Mouse (Mus musculus) kidney, adult 2 months (tissue): Measurements from ENCODE around the gene Antxrl. TPM values are rescaled to one million over a fixed set of nuclear protein-coding genes. Genes with fewer than 3 reads are reported as not detected.

Experiments used
- DNase-seq: peaks from one replicate; pipeline ENCODE4 v3.0.0; 2021
- H3K27ac ChIP-seq: fragments of 200-500 bp; 2 replicates; pipeline ENCODE4 v1.5.1; 2012; ENCODE audit warnings: low read depth, low read length, control low read depth, inconsistent platforms; ENCODE audit not compliant: insufficient read depth
- H3K27me3 ChIP-seq: fragments of 200-500 bp; replicated peaks from 2 replicates; pipeline ENCODE4 v1.6.1; 2012; ENCODE audit warnings: mild to moderate bottlenecking, moderate library complexity, low read length, inconsistent platforms; ENCODE audit not compliant: control insufficient read depth, insufficient read depth
- H3K36me3 ChIP-seq: fragments of 200-500 bp; 2 replicates; pipeline ENCODE4 v1.6.1; 2012; ENCODE audit warnings: mild to moderate bottlenecking, moderate library complexity, low read length, inconsistent platforms; ENCODE audit not compliant: control insufficient read depth, insufficient read depth
- H3K4me1 ChIP-seq: fragments of 200-500 bp; 2 replicates; pipeline ENCODE4 v1.6.1; 2011; ENCODE audit warnings: low read length; ENCODE audit not compliant: control insufficient read depth, insufficient read depth
- H3K4me3 ChIP-seq: fragments of 200-500 bp; 2 replicates; pipeline ENCODE4 v1.5.1; 2011; ENCODE audit warnings: mild to moderate bottlenecking, low read depth, low read length, control low read depth; ENCODE audit not compliant: insufficient read depth
- CTCF ChIP-seq: fragments of 200-500 bp; conservative IDR thresholded peaks from 2 replicates; pipeline ENCODE4 v1.5.1; 2011; ENCODE audit warnings: low read depth, mild to moderate bottlenecking, control low read depth, low read length, moderate library complexity, mixed read lengths; ENCODE audit not compliant: insufficient read depth, insufficient read length
- POLR2A ChIP-seq: fragments of 200-500 bp; IDR thresholded peaks from one replicate; pipeline ENCODE4 v1.6.1; 2011; ENCODE audit warnings: low read depth, low read length, control low read depth
- WGBS: fragments of 180-500 bp; shearing (Covaris S2); methylation state at CpG from one replicate; pipeline ENCODE4 v1.1.7; 2018; 5-methylcytosine and 5-hydroxymethylcytosine counted together
- polyA plus RNA-seq: library from polyadenylated mRNA; depleted of rRNA; stranded (reverse); fragments of >200 nt; gene quantifications from 2 replicates; pipeline ENCODE4 v1.2.3, GENCODE M21; 2012

Antxrl gene
- polyA plus RNA-seq, 1 experiment = not detected

DNA sequence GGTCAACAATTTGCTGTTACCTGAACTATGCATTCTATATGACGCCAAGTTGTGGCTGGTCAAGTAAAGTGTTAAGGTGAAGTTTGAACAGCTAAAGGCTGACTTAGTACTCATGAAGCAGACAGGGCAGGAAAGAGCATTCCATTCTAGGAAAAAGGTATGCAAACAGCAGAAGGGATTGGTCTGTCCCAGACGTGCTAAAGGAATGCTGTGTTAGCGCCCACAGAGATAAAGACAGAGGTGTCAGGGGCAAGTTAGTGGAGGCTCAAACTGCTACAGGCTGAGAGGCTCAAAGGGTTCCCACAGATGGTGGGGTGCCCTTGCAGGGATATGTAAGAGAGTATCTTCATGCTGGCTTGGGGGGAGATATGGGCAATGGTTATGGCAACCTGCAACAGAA, 51.3 kb downstream of the Antxrl start:
- H3K27me3 ChIP-seq = no peaks in the 10 kb centered on the region
- WGBS = 80% methylated on average over 3 of the region's 3 CpGs
- no peak overlapping the region for H3K4me3 ChIP-seq
- no peaks in the 10 kb centered on the region for H3K36me3 ChIP-seq
- DNase-seq = no peak
- H3K27ac ChIP-seq = no peak overlapping the region
- no peaks in the 10 kb centered on the region for H3K4me1 ChIP-seq
- TF ChIP-seq POLR2A (no peak), CTCF (no peak)

DNA sequence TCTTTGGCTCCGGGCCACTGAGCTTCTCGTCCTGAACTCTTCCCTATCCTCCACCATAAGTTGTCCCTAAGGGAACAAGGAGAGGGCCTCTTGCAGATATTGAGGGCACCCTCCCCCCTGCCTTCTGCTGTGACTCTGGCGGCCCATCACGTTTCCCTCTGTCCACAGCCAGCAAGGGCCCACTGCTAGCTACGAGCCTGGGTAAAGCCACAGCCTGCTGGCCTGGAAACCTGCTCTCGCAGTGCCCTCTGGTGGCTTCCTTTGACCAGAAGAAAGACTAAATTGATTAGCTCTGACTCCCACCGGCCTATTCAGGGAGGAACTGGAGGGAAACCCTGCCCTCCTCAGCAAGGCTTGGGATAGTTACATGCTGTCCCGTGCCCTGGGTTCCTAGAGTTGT, 52.4 kb downstream of the Antxrl start:
- Histone ChIP-seq H3K36me3 (no peaks in the 10 kb centered on the region), H3K4me3 (no peak overlapping the region), H3K27me3 (no peaks in the 10 kb centered on the region), H3K27ac (no peak overlapping the region), H3K4me1 (no peaks in the 10 kb centered on the region)
- WGBS = 22% methylated on average over 8 of the region's 8 CpGs
- DNase-seq = peak; percentile 73
- TF ChIP-seq CTCF (peak; percentile 76), POLR2A (no peak)

GRCm38 (mm10) chr14:34106389-34107062, 54.0 kb downstream of the Antxrl start:
- TF ChIP-seq POLR2A (no peak), CTCF (peak; percentile 55)
- 64% methylated on average over 12 of the region's 12 CpGs for WGBS
- Histone ChIP-seq H3K27me3 (no peaks in the 10 kb centered on the region), H3K4me1 (no peaks in the 10 kb centered on the region), H3K27ac (no peak overlapping the region), H3K36me3 (no peaks in the 10 kb centered on the region), H3K4me3 (no peak overlapping the region)
- peak; percentile 31 for DNase-seq

DNA sequence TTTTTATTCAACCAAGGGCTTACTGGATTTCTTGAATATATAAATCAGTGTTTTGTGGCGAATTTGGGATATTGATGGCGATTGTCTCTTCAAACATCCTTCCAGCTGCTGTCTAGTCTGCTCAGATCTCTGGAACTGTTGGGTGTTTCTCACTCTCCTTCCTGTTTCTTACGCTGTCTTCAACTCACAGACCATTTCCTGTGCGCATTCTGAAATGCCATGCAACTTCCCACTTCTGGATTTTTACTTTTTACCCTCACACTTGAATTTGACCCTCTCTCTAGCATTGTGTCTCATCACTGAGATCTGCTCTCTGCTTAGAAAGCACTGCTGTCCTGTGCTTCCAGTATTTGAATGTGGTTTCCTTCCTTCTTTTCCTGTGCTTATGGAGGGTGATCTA, 55.1 kb downstream of the Antxrl start:
- H3K27ac ChIP-seq = no peak overlapping the region
- DNase-seq = no peak
- H3K36me3 ChIP-seq = no peaks in the 10 kb centered on the region
- no peaks in the 10 kb centered on the region for H3K27me3 ChIP-seq
- H3K4me3 ChIP-seq = no peak overlapping the region
- 53% methylated on average over 4 of the region's 4 CpGs for WGBS
- H3K4me1 ChIP-seq = no peaks in the 10 kb centered on the region
- TF ChIP-seq CTCF = no peak
- no peak for TF ChIP-seq POLR2A

DNA sequence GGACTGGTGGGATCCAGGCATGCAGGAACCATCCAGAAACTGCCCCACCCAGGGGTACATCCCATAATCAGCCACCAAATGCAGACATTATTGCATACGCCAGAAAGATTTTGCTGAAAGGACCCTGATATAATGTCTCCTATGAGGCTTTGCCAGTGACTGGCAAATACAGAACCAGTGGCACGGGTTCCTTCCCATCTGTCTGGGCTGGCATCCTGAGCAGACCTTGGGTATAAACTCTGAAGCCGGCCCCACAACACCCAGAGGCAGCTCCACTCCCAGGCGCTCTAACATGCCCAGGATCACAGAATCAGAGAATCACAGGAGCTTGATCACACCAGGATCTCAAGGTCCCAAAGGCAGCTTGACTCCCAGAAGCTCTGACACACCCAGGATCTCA, 61.8 kb downstream of the Antxrl start:
- WGBS = 95% methylated on average over 4 of the region's 4 CpGs
- Histone ChIP-seq H3K27ac (no peak overlapping the region), H3K4me3 (no peak overlapping the region), H3K36me3 (no peaks in the 10 kb centered on the region), H3K27me3 (no peaks in the 10 kb centered on the region), H3K4me1 (no peaks in the 10 kb centered on the region)
- no peak for DNase-seq
- TF ChIP-seq POLR2A (no peak), CTCF (no peak)

DNA sequence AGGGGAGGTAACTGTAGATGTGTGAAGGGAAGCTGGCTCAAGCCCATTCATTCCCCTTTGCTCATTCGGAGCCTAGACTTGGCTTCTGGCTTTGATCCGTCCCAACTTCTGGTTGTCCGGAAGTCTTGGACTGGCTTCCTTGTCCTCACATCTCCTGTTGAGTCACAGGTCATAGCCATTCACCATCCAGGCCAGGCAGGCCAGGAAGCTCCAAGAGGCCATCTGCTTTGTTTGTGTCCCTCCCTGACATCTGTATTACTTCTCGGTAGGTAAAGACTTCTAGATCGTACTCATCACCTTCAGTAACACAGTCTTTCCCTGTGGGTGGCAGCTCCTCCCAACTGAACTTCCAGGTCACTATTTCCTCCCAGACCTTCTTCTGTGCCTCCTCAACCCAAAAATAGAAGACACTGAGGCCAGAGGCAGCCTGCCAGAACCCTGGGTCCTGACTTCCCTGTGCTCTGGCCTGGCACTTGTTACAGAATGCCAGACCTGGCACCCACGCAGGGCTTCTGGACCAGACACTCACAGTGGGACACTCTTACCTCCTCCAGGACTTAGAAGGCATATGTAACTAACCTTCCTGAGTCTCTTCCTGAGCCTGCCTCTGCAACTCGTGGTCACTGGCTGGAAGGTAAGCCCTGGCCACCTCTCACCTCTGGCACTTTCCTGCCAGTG, 66.7 kb downstream of the Antxrl start:
- WGBS = 44% methylated on average over 7 of the region's 7 CpGs

More for the DNA sequence above, 66.7 kb downstream of the Antxrl start:
- no peaks in the 10 kb centered on the region for H3K27me3 ChIP-seq
- no peak for DNase-seq
- H3K4me3 ChIP-seq = no peak overlapping the region
- H3K4me1 ChIP-seq = no peaks in the 10 kb centered on the region
- no peak overlapping the region for H3K27ac ChIP-seq
- no peak for TF ChIP-seq CTCF
- TF ChIP-seq POLR2A = no peak
- no peaks in the 10 kb centered on the region for H3K36me3 ChIP-seq
